Mouse (Mus musculus): ENCODE results near the gene Ltb4r2.

DNA sequence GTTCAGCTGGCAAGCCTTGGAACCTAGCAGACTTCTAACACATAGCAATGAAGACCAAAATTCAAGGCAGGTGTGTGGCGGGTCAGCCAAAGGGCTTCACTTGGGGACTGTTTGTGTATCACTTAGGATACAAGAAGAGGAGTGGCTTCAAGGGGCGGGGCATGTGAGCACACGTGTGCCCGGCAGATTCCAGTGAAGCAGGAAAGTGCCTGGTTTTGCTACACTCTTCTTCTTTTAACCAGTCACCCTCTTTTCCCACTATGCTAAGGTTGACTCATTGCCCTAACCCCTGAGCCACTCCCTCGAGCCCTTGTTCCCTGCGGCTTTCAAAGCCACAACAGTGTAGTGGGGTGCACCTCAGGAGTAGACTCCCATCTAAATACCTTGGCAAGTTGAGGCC is 46.3 kb upstream of the Ltb4r2 start:
- TF ChIP-seq CTCF (IDR thresholded peaks at IDR 0.05; ENCODE audit: insufficient read depth, low read length) (no peak), POLR2A (IDR thresholded peaks at IDR 0.05; ENCODE audit: borderline replicate concordance, extremely low read depth, low read depth, low read length) (no peak)
